Mouse (Mus musculus) midbrain, embryonic 15.5 days (tissue): ENCODE measurements at regions not wholly inside any gene's neighbourhood (a gene's known extent, or its start where the extent isn't known, plus 50 kb on each side); places are given as distances from the start of the nearest gene placed in this dataset.

Experiments
- ATAC-seq: fragments of 200-750 bp; cut with Nextera tagmentation; replicated peaks from 2 replicates; pipeline ENCODE4 v1.8.0; 2017; ENCODE audit warnings: moderate TSS enrichment
- H3K27ac ChIP-seq: fragments of 300-500 bp; sonication (generic); 2 replicates; pipeline ENCODE4 v1.5.1; 2015; ENCODE audit warnings: mild to moderate bottlenecking, inconsistent platforms
- H3K27me3 ChIP-seq: fragments of 300-500 bp; sonication (generic); replicated peaks from 2 replicates; pipeline ENCODE4 v1.6.1; 2015; ENCODE audit warnings: inconsistent platforms
- H3K36me3 ChIP-seq: fragments of 300-500 bp; sonication (generic); replicated peaks from 2 replicates; pipeline ENCODE4 v1.6.1; 2015; ENCODE audit warnings: inconsistent platforms
- H3K4me1 ChIP-seq: fragments of 300-500 bp; sonication (generic); 2 replicates; pipeline ENCODE4 v1.6.1; 2015; ENCODE audit warnings: inconsistent platforms
- H3K4me2 ChIP-seq: fragments of 300-500 bp; sonication (generic); 2 replicates; pipeline ENCODE4 v1.6.1; 2015; ENCODE audit warnings: inconsistent platforms, mild to moderate bottlenecking, moderate library complexity
- H3K4me3 ChIP-seq: fragments of 300-500 bp; sonication (generic); 2 replicates; pipeline ENCODE4 v1.5.1; 2015; ENCODE audit warnings: mild to moderate bottlenecking, inconsistent platforms
- H3K9ac ChIP-seq: fragments of 300-500 bp; sonication (generic); 2 replicates; pipeline ENCODE4 v1.6.1; 2015; ENCODE audit warnings: mild to moderate bottlenecking, inconsistent platforms
- H3K9me3 ChIP-seq: fragments of 300-500 bp; sonication (generic); 2 replicates; pipeline ENCODE4 v1.6.1; 2016; ENCODE audit warnings: inconsistent platforms
- WGBS: fragments of 180-500 bp; shearing (Covaris S2); methylation state at CpG from one replicate; pipeline ENCODE4 v1.1.7; 2015; ENCODE audit warnings: mixed read lengths; 5-methylcytosine and 5-hydroxymethylcytosine counted together

GRCm38 (mm10) chrX:110061870-110062269, 752.2 kb upstream of the Pou3f4 start:
- Histone ChIP-seq H3K9ac (no peak overlapping the region), H3K27me3 (no peaks in the 10 kb centered on the region), H3K27ac (no peak overlapping the region), H3K4me3 (no peak overlapping the region), H3K36me3 (no peaks in the 10 kb centered on the region), H3K9me3 (no peaks in the 10 kb centered on the region), H3K4me2 (no peak overlapping the region), H3K4me1 (no peaks in the 10 kb centered on the region)
- WGBS, result 22% methylated on average over 1 of the region's 1 CpGs
- no peak for ATAC-seq

- Histone ChIP-seq H3K4me1 (no peaks in the 10 kb centered on the region), H3K9me3 (no peaks in the 10 kb centered on the region), H3K27me3 (no peaks in the 10 kb centered on the region), H3K36me3 (no peaks in the 10 kb centered on the region), H3K4me2 (no peak overlapping the region), H3K4me3 (no peak overlapping the region), H3K27ac (0 out of 2 replicates have a peak overlapping the region, but pooled peaks have one; percentile 34), H3K9ac (no peak overlapping the region)
- ATAC-seq, result no peak
- 42% methylated on average over 4 of the region's 4 CpGs for WGBS
These were observed 737.7 kb upstream of the Pou3f4 start for GRCm38 (mm10) chrX:110076376-110076775.

GRCm38 (mm10) chrX:110077761-110078531, 736.1 kb upstream of the Pou3f4 start:
- Histone ChIP-seq H3K4me3 (no peak overlapping the region), H3K27ac (no peak overlapping the region), H3K4me2 (no peak overlapping the region), H3K9ac (no peak overlapping the region), H3K27me3 (no peaks in the 10 kb centered on the region), H3K9me3 (no peaks in the 10 kb centered on the region), H3K36me3 (no peaks in the 10 kb centered on the region), H3K4me1 (no peaks in the 10 kb centered on the region)
- WGBS, result 35% methylated on average over 3 of the region's 3 CpGs
- peak; percentile 50; the same call in 1 of the 2 replicates for ATAC-seq

GRCm38 (mm10) chrX:110096976-110097375, 717.1 kb upstream of the Pou3f4 start:
- no peaks in the 10 kb centered on the region for H3K9me3 ChIP-seq
- no peak for ATAC-seq
- no peak overlapping the region for H3K4me3 ChIP-seq
- H3K4me1 ChIP-seq, result no peaks in the 10 kb centered on the region
- no peak overlapping the region for H3K9ac ChIP-seq
- no peaks in the 10 kb centered on the region for H3K36me3 ChIP-seq
- no peaks in the 10 kb centered on the region for H3K27me3 ChIP-seq
- no peak overlapping the region for H3K27ac ChIP-seq
- H3K4me2 ChIP-seq, result no peak overlapping the region
- 90% methylated on average over 1 of the region's 1 CpGs for WGBS

- ATAC-seq, result no peak
These were observed 704.6 kb upstream of the Pou3f4 start for GRCm38 (mm10) chrX:110109490-110109889.

GRCm38 (mm10) chrX:110117471-110118190, 696.4 kb upstream of the Pou3f4 start:
- ATAC-seq, result no peak
- no peak overlapping the region for H3K4me2 ChIP-seq

More at GRCm38 (mm10) chrX:110109490-110109889, 704.6 kb upstream of the Pou3f4 start:
- Histone ChIP-seq H3K4me2 (no peak overlapping the region), H3K9me3 (no peaks in the 10 kb centered on the region), H3K9ac (no peak overlapping the region), H3K27ac (no peak overlapping the region), H3K27me3 (no peaks in the 10 kb centered on the region), H3K4me3 (no peak overlapping the region), H3K4me1 (no peaks in the 10 kb centered on the region), H3K36me3 (no peaks in the 10 kb centered on the region)

GRCm38 (mm10) chrX:110120720-110121119, 693.4 kb upstream of the Pou3f4 start:
- H3K36me3 ChIP-seq, result no peaks in the 10 kb centered on the region
- H3K4me2 ChIP-seq, result no peak overlapping the region
- H3K9ac ChIP-seq, result no peak overlapping the region
- no peak for ATAC-seq
- H3K9me3 ChIP-seq, result no peaks in the 10 kb centered on the region
- H3K27ac ChIP-seq, result no peak overlapping the region
- 70% methylated on average over 1 of the region's 1 CpGs for WGBS
- H3K4me3 ChIP-seq, result no peak overlapping the region
- H3K4me1 ChIP-seq, result no peaks in the 10 kb centered on the region
- H3K27me3 ChIP-seq, result no peaks in the 10 kb centered on the region

More at GRCm38 (mm10) chrX:110117471-110118190, 696.4 kb upstream of the Pou3f4 start:
- Histone ChIP-seq H3K27me3 (no peaks in the 10 kb centered on the region), H3K4me3 (no peak overlapping the region), H3K27ac (no peak overlapping the region), H3K9me3 (no peaks in the 10 kb centered on the region), H3K4me1 (no peaks in the 10 kb centered on the region), H3K36me3 (no peaks in the 10 kb centered on the region), H3K9ac (no peak overlapping the region)
- 96% methylated on average over 3 of the region's 3 CpGs for WGBS
